Mouse (Mus musculus) MEL (cell line): ENCODE results near the gene Dpy19l3. TPM values are rescaled to one million over a fixed set of nuclear protein-coding genes. Genes with fewer than 3 reads are reported as not detected.

ENCODE experiments used
- DNase-seq: peaks from one replicate; pipeline ENCODE4 v3.0.0; 2011; ENCODE audit warnings: low read depth, low spot score
- H3K27ac ChIP-seq: 2 replicates; pipeline ENCODE4 v1.5.1; 2012; ENCODE audit warnings: low read depth, mild to moderate bottlenecking, control low read depth, low read length, moderate library complexity; ENCODE audit not compliant: control insufficient read depth
- H3K27me3 ChIP-seq, 2 experiments: fragments of 150-350 bp in 1 of 2; sonication (generic) in 1 of 2; 2 replicates each; pipeline ENCODE4 v1.6.1; 2012; ENCODE audit warnings: low read length in 2 of 2, mild to moderate bottlenecking in 2 of 2, improper control_type of control experiment in 1 of 2, moderate library complexity in 1 of 2; ENCODE audit not compliant: insufficient read depth in 2 of 2, control insufficient read depth in 1 of 2
- H3K36me3 ChIP-seq, 2 experiments: 2 replicates each; pipeline ENCODE4 v1.6.1; 2012 to 2014; ENCODE audit warnings: low read length in 2 of 2, improper control_type of control experiment in 1 of 2, inconsistent platforms in 1 of 2, mild to moderate bottlenecking in 1 of 2; ENCODE audit not compliant: insufficient read depth in 2 of 2, control insufficient read depth in 1 of 2
- H3K4me1 ChIP-seq, 2 experiments: fragments of 150-350 bp in 1 of 2; sonication (generic) in 1 of 2; 2 replicates each; pipeline ENCODE4 v1.6.1; 2012; ENCODE audit warnings: low read length in 2 of 2, improper control_type of control experiment in 1 of 2, mild to moderate bottlenecking in 1 of 2; ENCODE audit not compliant: insufficient read depth in 2 of 2, control insufficient read depth in 1 of 2
- H3K4me3 ChIP-seq, 2 experiments: fragments of 150-350 bp in 1 of 2; sonication (generic) in 1 of 2; 2 replicates each; pipeline ENCODE4 v1.5.1; 2012; ENCODE audit warnings: low read depth in 2 of 2, low read length in 2 of 2, mild to moderate bottlenecking in 2 of 2, moderate library complexity in 2 of 2, control low read depth in 1 of 2, improper control_type of control experiment in 1 of 2; ENCODE audit not compliant: control insufficient read depth in 1 of 2, insufficient read depth in 1 of 2
- H3K79me2 ChIP-seq: 2 replicates; pipeline ENCODE4 v1.6.1; 2012; ENCODE audit warnings: mild to moderate bottlenecking, low read length, moderate library complexity; ENCODE audit not compliant: control insufficient read depth, poor library complexity, insufficient read depth
- H3K9ac ChIP-seq: 2 replicates; pipeline ENCODE4 v1.6.1; 2012; ENCODE audit warnings: low read depth, mild to moderate bottlenecking, control low read depth, low read length, moderate library complexity; ENCODE audit not compliant: control insufficient read depth, poor library complexity, severe bottlenecking
- H3K9me3 ChIP-seq: fragments of 150-350 bp; sonication (generic); replicated peaks from 2 replicates; pipeline ENCODE4 v1.6.1; 2012; ENCODE audit warnings: mild to moderate bottlenecking, low read length, improper control_type of control experiment, moderate library complexity; ENCODE audit not compliant: insufficient read depth
- BHLHE40 ChIP-seq: IDR thresholded peaks from 2 replicates; pipeline ENCODE4 v1.6.1; 2012; ENCODE audit warnings: low read depth, mild to moderate bottlenecking, inconsistent platforms, low read length, improper control_type of control experiment, borderline replicate concordance
- CHD1 ChIP-seq: IDR thresholded peaks from 2 replicates; pipeline ENCODE4 v1.6.1; 2012; ENCODE audit warnings: low read depth, mild to moderate bottlenecking, inconsistent platforms, low read length, improper control_type of control experiment
- CHD2 ChIP-seq: IDR thresholded peaks from 2 replicates; pipeline ENCODE4 v1.6.1; 2011; ENCODE audit warnings: low read length, improper control_type of control experiment
- CTCF ChIP-seq, 3 experiments: IDR thresholded peaks in 2 of 3; conservative IDR thresholded peaks in 1 of 3; 2 replicates each; pipeline ENCODE4 v1.5.1; 2011 to 2012; ENCODE audit warnings: low read length in 3 of 3, low read depth in 2 of 3, mild to moderate bottlenecking in 2 of 3, improper control_type of control experiment in 1 of 3, inconsistent platforms in 1 of 3, mixed read lengths in 1 of 3, moderate library complexity in 1 of 3; ENCODE audit not compliant: control insufficient read depth in 1 of 3, insufficient read depth in 1 of 3, poor library complexity in 1 of 3, severe bottlenecking in 1 of 3
- E2F4 ChIP-seq: IDR thresholded peaks from 2 replicates; pipeline ENCODE4 v1.6.1; 2011; ENCODE audit warnings: low read depth, low read length, improper control_type of control experiment, borderline replicate concordance
- ELF1 ChIP-seq: IDR thresholded peaks from 2 replicates; pipeline ENCODE4 v1.6.1; 2014; ENCODE audit warnings: low read depth, mild to moderate bottlenecking, inconsistent platforms, low read length, improper control_type of control experiment, moderate library complexity
- EP300 ChIP-seq, 2 experiments: IDR thresholded peaks; 2 replicates each; pipeline ENCODE4 v1.6.1; 2011; ENCODE audit warnings: improper control_type of control experiment in 2 of 2, low read length in 2 of 2, low read depth in 1 of 2, mild to moderate bottlenecking in 1 of 2
- ETS1 ChIP-seq: IDR thresholded peaks from 2 replicates; pipeline ENCODE4 v1.6.1; 2012; ENCODE audit warnings: low read depth, mild to moderate bottlenecking, inconsistent platforms, low read length, improper control_type of control experiment, moderate library complexity
- GABPA ChIP-seq: IDR thresholded peaks from 2 replicates; pipeline ENCODE4 v1.6.1; 2012; ENCODE audit warnings: low read depth, mild to moderate bottlenecking, inconsistent platforms, low read length, improper control_type of control experiment, moderate library complexity
- GATA1 ChIP-seq: IDR thresholded peaks from 2 replicates; pipeline ENCODE4 v1.6.1; 2011; ENCODE audit warnings: low read depth, low read length, improper control_type of control experiment
- HCFC1 ChIP-seq: IDR thresholded peaks from 2 replicates; pipeline ENCODE4 v1.6.1; 2012; ENCODE audit warnings: low read depth, mild to moderate bottlenecking, inconsistent platforms, low read length, improper control_type of control experiment, moderate library complexity
- KAT2A ChIP-seq: conservative IDR thresholded peaks from 2 replicates; pipeline ENCODE4 v1.6.1; 2012; ENCODE audit warnings: low read depth, low read length, improper control_type of control experiment, inconsistent platforms
- MAFK ChIP-seq: IDR thresholded peaks from 2 replicates; pipeline ENCODE4 v1.6.1; 2011; ENCODE audit warnings: low read depth, mild to moderate bottlenecking, low read length, improper control_type of control experiment, borderline replicate concordance
- MAX ChIP-seq: IDR thresholded peaks from 2 replicates; pipeline ENCODE4 v1.6.1; 2011; ENCODE audit warnings: low read length, improper control_type of control experiment
- MAZ ChIP-seq: IDR thresholded peaks from 2 replicates; pipeline ENCODE4 v1.6.1; 2012; ENCODE audit warnings: low read depth, mild to moderate bottlenecking, inconsistent platforms, low read length, improper control_type of control experiment
- MEF2A ChIP-seq: IDR thresholded peaks from 2 replicates; pipeline ENCODE4 v1.6.1; 2014; ENCODE audit warnings: low read depth, mild to moderate bottlenecking, inconsistent platforms, low read length, improper control_type of control experiment; ENCODE audit not compliant: poor library complexity, insufficient replicate concordance, severe bottlenecking; ENCODE audit errors: extremely low read depth
- MXI1 ChIP-seq: IDR thresholded peaks from 2 replicates; pipeline ENCODE4 v1.6.1; 2011; ENCODE audit warnings: mild to moderate bottlenecking, low read depth, low read length, improper control_type of control experiment
- MYB ChIP-seq: IDR thresholded peaks from 2 replicates; pipeline ENCODE4 v1.6.1; 2011; ENCODE audit warnings: mild to moderate bottlenecking, low read depth, low read length, improper control_type of control experiment
- MYC ChIP-seq: IDR thresholded peaks from 2 replicates; pipeline ENCODE4 v1.6.1; 2011; ENCODE audit warnings: low read depth, mild to moderate bottlenecking, low read length, improper control_type of control experiment, moderate library complexity
- NRF1 ChIP-seq: IDR thresholded peaks from 2 replicates; pipeline ENCODE4 v1.6.1; 2014; ENCODE audit warnings: low read depth, mild to moderate bottlenecking, inconsistent platforms, low read length, improper control_type of control experiment, moderate library complexity; ENCODE audit not compliant: poor library complexity, insufficient read depth, severe bottlenecking
- POLR2A ChIP-seq, 2 experiments: IDR thresholded peaks; 2 replicates each; pipeline ENCODE4 v1.6.1; 2011 to 2012; ENCODE audit warnings: low read length in 2 of 2, mild to moderate bottlenecking in 2 of 2, control low read depth in 1 of 2, improper control_type of control experiment in 1 of 2, low read depth in 1 of 2, moderate library complexity in 1 of 2; ENCODE audit not compliant: control insufficient read depth in 1 of 2, insufficient read depth in 1 of 2, poor library complexity in 1 of 2
- POLR2AphosphoS2 ChIP-seq: IDR thresholded peaks from 2 replicates; pipeline ENCODE4 v1.6.1; 2011; ENCODE audit warnings: low read length, improper control_type of control experiment
- RAD21 ChIP-seq: IDR thresholded peaks from 2 replicates; pipeline ENCODE4 v1.6.1; 2011; ENCODE audit warnings: mild to moderate bottlenecking, low read depth, low read length, improper control_type of control experiment
- RCOR1 ChIP-seq: IDR thresholded peaks from 2 replicates; pipeline ENCODE4 v1.6.1; 2012; ENCODE audit warnings: low read depth, mild to moderate bottlenecking, inconsistent platforms, low read length, improper control_type of control experiment
- SIN3A ChIP-seq: IDR thresholded peaks from 2 replicates; pipeline ENCODE4 v1.6.1; 2012; ENCODE audit warnings: low read length, improper control_type of control experiment, inconsistent platforms
- TAL1 ChIP-seq: IDR thresholded peaks from 2 replicates; pipeline ENCODE4 v1.6.1; 2012; ENCODE audit warnings: mild to moderate bottlenecking, inconsistent platforms, low read length, moderate library complexity, mixed read lengths
- TBP ChIP-seq: IDR thresholded peaks from 2 replicates; pipeline ENCODE4 v1.8.0; 2011; ENCODE audit warnings: low read depth, low read length, improper control_type of control experiment
- TCF12 ChIP-seq: IDR thresholded peaks from 2 replicates; pipeline ENCODE4 v1.6.1; 2014; ENCODE audit warnings: low read depth, mild to moderate bottlenecking, inconsistent platforms, low read length, improper control_type of control experiment, moderate library complexity
- UBTF ChIP-seq: IDR thresholded peaks from 2 replicates; pipeline ENCODE4 v1.6.1; 2012; ENCODE audit warnings: low read depth, mild to moderate bottlenecking, inconsistent platforms, low read length, improper control_type of control experiment, moderate library complexity, borderline replicate concordance; ENCODE audit not compliant: insufficient read depth
- USF2 ChIP-seq, 2 experiments: IDR thresholded peaks; 2 replicates each; pipeline ENCODE4 v1.6.1; 2011 to 2012; ENCODE audit warnings: improper control_type of control experiment in 2 of 2, low read length in 2 of 2, borderline replicate concordance in 1 of 2, inconsistent platforms in 1 of 2, low read depth in 1 of 2, mild to moderate bottlenecking in 1 of 2; ENCODE audit not compliant: insufficient read depth in 1 of 2
- ZC3H11A ChIP-seq: IDR thresholded peaks from 2 replicates; pipeline ENCODE4 v1.6.1; 2012; ENCODE audit warnings: low read depth, mild to moderate bottlenecking, inconsistent platforms, low read length, improper control_type of control experiment
- ZKSCAN1 ChIP-seq: IDR thresholded peaks from 2 replicates; pipeline ENCODE4 v1.6.1; 2012; ENCODE audit warnings: low read depth, mild to moderate bottlenecking, inconsistent platforms, low read length, improper control_type of control experiment, moderate library complexity
- ZMIZ1 ChIP-seq: IDR thresholded peaks from 2 replicates; pipeline ENCODE4 v1.6.1; 2012; ENCODE audit warnings: low read depth, mild to moderate bottlenecking, inconsistent platforms, low read length, improper control_type of control experiment, moderate library complexity
- polyA plus RNA-seq, 2 experiments: library from polyadenylated mRNA; stranded (reverse) in 1 of 2; unstranded in 1 of 2; fragments of >175 nt in 1 of 2; fragments of >200 nt in 1 of 2; gene quantifications; 2 replicates each; pipeline versions ENCODE4 v1.2.1 to v1.2.4; 2012; ENCODE audit warnings: low replicate concordance in 2 of 2, low read depth in 1 of 2; ENCODE audit not compliant: insufficient read length in 2 of 2, insufficient read depth in 1 of 2, missing spikeins in 1 of 2
- total RNA-seq: library from RNA; depleted of rRNA; stranded (reverse); fragments of 300-350 nt; gene quantifications from 2 replicates; pipeline ENCODE4 v1.2.3, GENCODE M21; 2012

The Dpy19l3 gene
- total and polyA plus RNA-seq, 3 experiments = 7.4 to 9.9 TPM; not detected in 1

DNA sequence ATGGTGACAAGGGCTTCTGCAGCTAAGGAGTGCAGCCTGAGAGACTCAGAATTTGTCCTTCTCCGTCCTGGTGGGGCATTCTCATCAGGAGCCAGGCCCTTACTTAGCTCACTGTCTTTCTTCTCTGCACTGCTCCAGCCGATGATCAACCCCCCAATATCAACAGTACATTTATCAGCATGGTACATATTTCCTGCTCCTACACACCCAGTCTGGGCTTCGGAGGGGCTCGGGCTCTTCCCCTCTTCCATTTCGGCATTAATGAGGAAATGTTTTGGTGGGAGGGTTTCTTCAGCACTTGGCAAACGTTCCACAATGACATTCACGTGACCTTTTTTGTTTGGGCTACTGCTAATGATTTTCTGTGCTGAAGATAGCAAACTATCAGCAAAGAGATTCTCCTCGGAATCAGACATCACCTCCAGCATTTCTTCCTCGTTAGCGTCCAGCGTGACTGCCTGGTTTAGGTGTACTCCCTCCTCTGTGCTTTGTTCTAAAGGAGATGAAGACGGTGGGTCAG, 40.0 kb upstream of the Dpy19l3 start (continued):
- no peak for TF ChIP-seq TBP
- TF ChIP-seq ETS1 = peak; percentile 79
- TF ChIP-seq TAL1 = peak; percentile 79
- peak; percentile 69 for TF ChIP-seq GATA1
- no peak for TF ChIP-seq RAD21
- peak; percentile 61; the same call in 1 of the 2 replicates for TF ChIP-seq SIN3A
- no peak for TF ChIP-seq MAFK
- TF ChIP-seq RCOR1 = no peak; the same call in 1 of the 2 replicates
- 0 out of 2 replicates have a peak, but pooled peaks have one; percentile 35 for TF ChIP-seq MAZ
- no peak for TF ChIP-seq MYB
- TF ChIP-seq MXI1 = no peak; the same call in 1 of the 2 replicates
- no peak for TF ChIP-seq KAT2A
- no peak for TF ChIP-seq UBTF
- no peak for TF ChIP-seq E2F4
- TF ChIP-seq TCF12 = peak; percentile 86

DNA sequence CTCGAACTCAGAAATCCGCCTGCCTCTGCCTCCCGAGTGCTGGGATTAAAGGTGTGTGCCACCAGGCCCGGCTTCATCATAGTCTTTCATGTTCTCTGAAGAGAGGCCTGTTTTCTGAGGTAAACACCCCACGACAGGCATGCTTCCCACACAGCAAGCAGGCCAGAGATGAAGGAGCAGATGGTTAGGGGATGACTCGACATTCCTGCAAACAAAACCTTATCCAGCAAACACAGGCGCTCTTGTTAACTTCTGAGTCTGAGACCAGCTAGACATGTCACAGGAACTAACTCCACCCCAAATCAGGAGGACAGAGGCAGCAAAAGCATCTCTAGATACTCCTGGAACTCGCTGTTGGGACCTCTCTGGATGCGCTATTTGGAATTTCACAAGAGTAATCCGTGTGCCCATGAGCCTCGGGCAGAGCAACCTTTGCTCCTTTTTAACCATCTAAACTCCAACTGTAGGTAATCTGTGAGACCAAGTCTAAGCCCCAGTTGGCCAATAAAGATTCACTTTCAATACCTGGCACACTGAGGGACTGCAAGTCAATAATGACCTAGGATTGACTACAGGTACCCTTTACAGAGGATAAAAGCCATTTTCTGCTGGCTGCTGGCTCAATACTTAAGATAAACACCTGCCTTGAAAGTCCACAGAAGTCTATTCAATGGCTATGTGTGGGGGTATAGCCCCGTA, 38.0 kb upstream of the Dpy19l3 start:
- no peak overlapping the region for H3K9ac ChIP-seq
- no peaks in the 10 kb centered on the region for H3K27me3 ChIP-seq
- H3K9me3 ChIP-seq = no peaks in the 10 kb centered on the region
- H3K79me2 ChIP-seq = 0 out of 2 replicates have a peak, but pooled peaks cover 1% of the 10 kb centered on the region
- DNase-seq = peak; percentile 75
- peaks cover 22 to 45% of the 10 kb centered on the region in 2 experiments for H3K4me1 ChIP-seq
- no peak overlapping the region for H3K4me3 ChIP-seq
- H3K36me3 ChIP-seq = peaks cover 30 to 47% of the 10 kb centered on the region in 2 experiments
- peak overlapping the region; percentile 21; the same call in 1 of the 2 replicates for H3K27ac ChIP-seq
- TF ChIP-seq TCF12 (peak; percentile 65; the same call in 1 of the 2 replicates), UBTF (no peak), BHLHE40 (no peak), ZMIZ1 (no peak), MAFK (no peak), HCFC1 (no peak), EP300 (IDR thresholded peaks at IDR 0.05; ENCODE audit: low read depth in 1 of 2, low read length in 2 of 2) (peak; percentile 47 to 67), USF2 (IDR thresholded peaks at IDR 0.05; ENCODE audit: borderline replicate concordance in 1 of 2, insufficient read depth in 1 of 2, low read depth in 1 of 2, low read length in 2 of 2) (no peak), CTCF (IDR thresholded peaks at IDR 0.05 in 2 of 3, conservative IDR thresholded peaks at IDR 0.05 in 1 of 3; ENCODE audit: control insufficient read depth in 1 of 3, insufficient read depth in 1 of 3, low read depth in 2 of 3, low read length in 3 of 3, poor library complexity in 1 of 3, severe bottlenecking in 1 of 3) (no peak), CHD1 (no peak), NRF1 (no peak), POLR2A (IDR thresholded peaks at IDR 0.05; ENCODE audit: control insufficient read depth in 1 of 2, insufficient read depth in 1 of 2, low read depth in 1 of 2, low read length in 2 of 2, poor library complexity in 1 of 2) (no peak), GABPA (no peak), CHD2 (no peak), ELF1 (no peak), SIN3A (peak; percentile 49; the same call in 1 of the 2 replicates), POLR2AphosphoS2 (no peak; the same call in 1 of the 2 replicates), MYB (no peak), MAX (no peak), ZKSCAN1 (no peak), MEF2A (no peak), ZC3H11A (no peak), MYC (no peak)
